Mouse (Mus musculus): ENCODE data around the gene Neurog1. TPM values are rescaled to one million over a fixed set of nuclear protein-coding genes. Genes with fewer than 3 reads are reported as not detected.

Neurog1 gene
- total RNA-seq, 2 experiments from 2014 or later = not detected

DNA sequence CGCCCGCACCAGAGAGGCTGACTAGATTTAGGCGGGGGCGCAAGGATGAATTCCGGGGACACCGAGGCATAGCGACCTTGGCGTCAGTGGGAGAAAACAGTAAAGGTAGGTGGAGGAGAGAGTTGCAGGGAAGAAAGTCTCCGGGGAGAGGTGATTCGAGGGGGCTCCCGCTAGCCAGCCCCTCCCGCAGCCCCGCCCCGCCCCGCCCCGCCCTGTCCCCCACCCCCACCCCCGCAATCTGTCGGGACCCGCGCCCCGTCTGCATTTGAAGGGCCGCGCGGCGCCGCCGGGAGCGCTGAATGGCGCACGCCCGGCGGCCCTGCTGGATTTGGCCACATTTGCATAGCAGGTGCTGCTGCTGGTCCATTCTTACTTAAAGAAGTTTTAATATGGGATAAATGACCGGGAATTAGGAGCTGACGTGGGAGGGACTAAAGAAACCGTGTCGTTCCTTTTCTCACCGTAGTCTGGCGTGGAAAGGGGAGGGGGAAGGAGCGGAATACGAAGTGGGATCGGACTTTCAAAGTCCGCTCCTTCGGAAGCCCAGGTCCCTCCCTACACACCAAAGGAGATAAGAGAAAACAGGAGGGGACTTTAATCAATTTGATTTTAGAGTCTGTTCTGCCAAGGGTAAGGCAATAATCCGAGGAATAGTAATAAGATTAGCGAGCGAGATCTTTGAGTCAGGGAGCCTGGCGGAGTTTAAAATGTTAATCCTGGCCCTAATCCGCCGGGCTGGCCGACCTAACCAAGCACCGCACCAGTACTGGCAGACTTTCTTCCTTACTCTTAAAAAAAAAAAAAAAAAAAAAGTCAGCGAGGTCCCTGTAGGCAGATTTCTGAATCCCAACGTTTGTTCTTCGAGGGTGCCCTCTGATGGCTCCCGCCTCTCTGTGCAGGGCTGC is 7.3 kb upstream of the Neurog1 start:
- no peak for ATAC-seq (ENCODE audit: poor library complexity, severe bottlenecking)

DNA sequence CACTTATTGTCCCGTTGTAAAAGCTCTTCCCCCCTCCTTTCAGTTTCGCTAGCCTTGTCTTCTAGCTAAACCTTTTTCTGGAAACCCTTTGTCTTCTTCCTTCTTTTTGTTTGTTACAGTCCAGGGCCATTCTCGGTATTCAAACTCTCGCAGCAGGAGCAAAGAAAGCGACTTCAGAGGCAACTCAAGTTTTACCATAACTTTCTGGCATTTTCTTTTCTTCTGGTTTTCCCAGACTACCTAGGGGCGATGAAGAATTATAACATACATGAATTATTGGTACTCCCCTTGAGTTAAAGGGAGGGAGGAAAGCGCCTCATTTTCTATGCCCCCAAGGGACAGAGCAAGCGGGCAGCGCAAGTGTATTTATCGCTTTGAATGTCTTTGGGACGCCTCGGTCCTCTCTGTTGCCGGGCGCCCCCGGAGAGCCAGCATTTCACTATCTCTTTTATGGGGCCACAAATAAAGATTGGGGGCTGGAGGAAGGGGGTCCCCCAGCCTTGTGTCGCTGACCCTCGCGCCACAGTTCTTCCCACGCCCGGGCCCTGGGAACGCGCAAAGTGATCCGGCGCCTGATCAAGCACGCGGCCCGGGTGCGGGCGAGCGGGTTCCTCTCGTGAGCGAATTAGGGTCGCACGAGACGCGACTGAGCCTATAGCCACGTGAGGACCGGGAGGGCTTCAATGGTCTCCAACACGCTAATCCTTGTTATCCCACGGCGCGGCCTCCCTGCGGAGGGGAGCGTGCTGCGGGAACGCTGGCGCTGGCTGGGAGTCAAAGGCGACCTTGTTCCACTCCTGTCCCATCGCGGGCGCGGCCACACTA is 6.4 kb upstream of the Neurog1 start:
- no peak for ATAC-seq (ENCODE audit: poor library complexity, severe bottlenecking)

DNA sequence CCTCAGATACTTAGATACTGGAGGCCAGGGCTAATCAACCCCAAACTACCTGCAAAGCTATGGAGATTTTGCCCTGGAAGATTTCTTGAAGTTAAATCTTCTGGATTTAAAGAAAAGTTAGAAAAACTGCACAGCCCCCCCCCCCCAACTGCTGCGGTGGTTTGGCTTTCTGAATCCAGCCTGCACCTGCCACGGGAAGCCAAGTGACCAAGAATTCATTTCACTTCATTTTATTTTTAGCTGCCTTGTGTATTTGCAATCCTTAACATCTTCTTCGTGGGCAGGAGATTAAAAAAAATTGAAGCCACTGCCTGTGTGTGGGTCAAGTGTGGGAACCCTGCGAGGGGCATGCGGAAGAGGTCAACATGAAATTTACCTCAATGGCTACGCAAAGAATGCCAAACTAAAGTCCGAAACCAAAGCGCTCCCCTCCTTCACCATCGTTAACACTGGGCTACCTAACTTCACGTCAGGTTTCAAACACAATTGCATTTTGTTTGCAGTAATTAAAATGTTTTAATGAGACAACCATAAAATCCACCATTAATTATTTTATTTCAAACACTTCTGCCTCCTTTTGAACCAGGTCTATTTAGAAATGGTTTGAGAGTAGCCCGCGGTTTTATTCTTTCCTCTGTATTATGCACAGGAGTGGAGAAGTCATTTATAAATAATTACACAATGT is 5.6 kb upstream of the Neurog1 start:
- no peak for ATAC-seq (ENCODE audit: poor library complexity, severe bottlenecking)

DNA sequence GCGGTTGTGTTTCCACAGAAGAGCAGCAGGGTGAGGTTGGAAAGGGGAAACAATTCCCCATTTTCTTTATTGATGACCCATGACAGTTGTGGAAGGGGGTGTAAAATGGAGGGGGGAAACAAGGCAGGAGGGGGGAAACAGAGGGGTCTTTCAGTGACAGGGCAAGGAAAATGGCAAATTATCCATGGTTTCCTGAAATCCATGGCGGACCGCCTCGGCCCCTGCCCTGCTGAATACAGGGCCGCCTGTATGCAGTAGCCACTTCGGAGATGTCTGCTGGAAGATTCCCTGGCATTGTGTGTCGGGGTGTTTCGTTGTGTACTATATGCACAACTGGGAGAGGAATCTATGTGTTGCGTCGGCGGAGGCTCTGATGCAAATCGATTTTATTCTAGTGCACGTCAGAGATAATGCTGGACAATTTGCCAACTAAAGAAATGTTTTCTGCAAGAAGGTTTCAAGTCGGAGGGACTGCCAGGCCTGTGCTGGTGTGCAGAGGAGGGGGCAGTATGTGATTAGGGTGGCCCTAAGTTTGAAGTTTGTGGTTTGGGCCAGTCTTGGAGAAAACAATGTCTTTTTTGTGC is 4.8 kb upstream of the Neurog1 start:
- ATAC-seq (ENCODE audit: poor library complexity, severe bottlenecking) = no peak

DNA sequence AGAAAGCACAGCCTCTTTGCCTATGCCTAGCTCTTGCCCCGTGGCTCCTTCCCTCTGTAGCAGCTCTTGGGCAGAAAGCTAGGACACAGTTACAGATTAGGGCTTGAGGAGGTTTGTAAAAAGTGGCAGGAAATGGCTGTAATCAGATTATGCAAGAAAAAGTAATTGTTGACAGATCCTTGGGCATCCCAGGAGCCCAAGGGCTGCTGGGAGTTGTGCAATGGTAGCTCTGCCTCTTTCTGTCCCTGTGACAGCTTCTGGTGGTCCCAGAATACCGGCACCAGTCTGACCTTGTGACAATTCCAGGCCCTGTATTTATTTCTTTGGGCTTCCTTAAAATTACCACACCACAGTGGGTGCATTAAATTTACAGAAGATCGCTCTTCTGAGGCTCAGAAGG is 1.4 kb upstream of the Neurog1 start:
- no peak for ATAC-seq (ENCODE audit: poor library complexity, severe bottlenecking)

DNA sequence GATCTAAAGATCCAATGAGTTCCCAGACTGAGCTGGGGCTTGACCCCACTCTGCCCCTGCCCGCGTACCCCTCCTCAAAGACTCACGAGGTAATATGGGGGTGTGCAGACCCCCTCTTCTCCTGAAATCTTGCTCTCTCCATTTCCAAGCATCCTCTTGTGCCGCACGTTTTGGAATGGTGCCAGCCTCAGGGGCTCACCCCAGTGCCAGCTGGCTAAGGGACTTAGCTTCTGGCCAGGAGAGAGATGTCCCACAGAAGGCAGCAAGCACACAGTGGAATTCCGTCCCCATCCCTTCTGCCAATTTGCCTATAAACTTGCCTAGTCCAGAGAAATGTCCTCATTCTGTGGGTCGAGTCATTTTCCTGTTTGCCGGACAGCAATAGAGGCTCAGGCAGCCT is 820 bp upstream of the Neurog1 start:
- no peak for ATAC-seq (ENCODE audit: poor library complexity, severe bottlenecking)

DNA sequence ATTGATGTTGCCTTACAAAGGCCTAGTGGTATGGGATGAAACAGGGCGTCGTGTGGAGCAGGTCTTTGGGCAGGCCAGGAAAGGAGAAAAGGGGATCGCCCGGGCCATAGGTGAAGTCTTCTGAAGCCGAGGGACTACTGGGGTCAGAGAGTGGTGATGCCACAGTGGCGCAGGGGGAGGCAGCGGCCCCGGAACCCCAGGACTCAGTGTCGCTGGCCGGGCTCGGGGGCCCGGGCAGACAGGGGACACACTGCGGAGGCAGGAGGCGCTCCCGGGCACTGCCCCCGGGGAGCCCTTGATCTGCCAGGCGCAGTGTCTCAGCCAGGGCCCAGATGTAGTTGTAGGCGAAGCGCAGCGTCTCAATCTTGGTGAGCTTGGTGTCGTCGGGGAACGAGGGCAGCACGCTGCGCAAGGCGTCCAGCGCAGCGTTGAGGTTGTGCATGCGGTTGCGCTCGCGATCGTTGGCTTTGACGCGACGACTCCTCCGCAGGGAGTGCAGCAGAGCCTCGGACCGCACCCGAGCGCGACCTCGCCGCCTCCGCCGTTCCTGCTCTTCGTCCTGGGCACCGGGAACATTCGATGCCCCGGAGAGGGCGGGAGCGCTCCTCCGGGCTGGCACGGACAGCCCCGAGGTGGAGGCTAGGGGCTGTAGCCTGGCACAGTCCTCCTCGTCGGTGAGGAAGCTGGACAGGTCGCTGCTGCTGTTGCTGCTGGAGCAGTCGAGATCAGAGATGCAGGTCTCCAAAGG is 613 bp downstream of the Neurog1 start:
- ATAC-seq (ENCODE audit: poor library complexity, severe bottlenecking) = no peak

DNA sequence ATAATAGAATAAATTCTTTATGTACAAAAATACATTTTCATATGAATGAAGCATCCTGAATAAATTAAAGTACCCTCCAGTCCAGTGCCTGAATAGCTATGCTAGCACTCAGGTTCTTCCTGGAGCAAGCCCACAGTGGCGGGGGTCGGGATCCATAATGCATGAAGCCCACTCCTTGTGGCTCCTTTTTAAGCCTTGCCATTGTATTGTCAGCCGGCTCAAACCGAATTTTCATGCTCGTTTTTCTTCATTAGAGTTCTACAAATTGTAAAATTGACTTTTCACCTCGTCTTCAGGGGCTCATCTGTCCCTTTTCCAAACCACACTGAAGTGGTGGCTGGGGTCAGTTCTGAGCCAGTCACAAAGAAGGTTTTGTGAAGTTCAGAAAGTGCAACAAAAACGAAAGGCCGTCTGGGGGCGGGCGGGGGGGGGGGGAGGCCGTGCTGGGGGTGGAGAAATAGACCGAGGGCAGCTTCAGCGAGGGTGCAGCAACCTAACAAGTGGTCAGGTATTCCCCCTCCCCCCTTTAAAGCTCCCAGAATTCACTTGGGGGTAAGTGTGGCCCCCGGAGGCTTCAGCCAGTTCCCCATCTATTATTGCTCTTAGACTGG is 1.3 kb downstream of the Neurog1 start:
- no peak for ATAC-seq (ENCODE audit: poor library complexity, severe bottlenecking)

DNA sequence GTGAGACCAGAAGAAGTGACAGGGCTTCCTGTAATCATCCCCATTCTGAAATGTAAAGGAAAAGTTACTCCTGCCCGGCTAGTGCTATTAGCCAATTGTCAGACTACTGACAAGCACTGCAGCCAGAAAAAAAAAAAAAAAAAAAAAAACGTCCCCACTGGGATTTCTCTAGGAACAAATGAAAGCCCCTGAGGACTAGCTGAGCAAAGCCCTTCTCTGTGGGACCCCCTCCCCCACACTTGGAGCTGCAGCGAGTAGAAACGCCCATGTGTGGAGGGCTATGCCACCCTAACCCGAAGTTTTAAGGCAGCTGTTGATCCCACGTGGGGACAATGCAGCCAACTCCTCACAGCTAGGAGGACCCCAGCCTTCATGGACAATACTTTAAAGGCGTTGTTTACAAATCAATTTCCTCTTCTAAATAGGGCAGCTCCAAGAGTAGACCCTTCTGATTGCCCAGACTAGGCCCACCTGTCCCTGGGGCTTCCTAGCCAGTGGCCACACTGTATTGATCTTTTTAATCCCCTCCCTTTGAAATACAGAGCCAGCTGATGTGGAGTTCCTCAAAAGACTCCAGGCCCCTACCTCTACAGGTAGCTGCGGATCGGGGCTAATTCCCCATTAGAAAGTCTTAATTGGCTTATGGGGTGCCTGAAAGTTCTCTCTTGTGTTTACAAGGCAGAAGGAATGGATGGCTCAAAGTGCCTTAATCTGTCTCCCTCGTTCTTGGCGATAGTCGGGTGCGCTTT is 2.2 kb downstream of the Neurog1 start:
- ATAC-seq (ENCODE audit: poor library complexity, severe bottlenecking) = no peak

DNA sequence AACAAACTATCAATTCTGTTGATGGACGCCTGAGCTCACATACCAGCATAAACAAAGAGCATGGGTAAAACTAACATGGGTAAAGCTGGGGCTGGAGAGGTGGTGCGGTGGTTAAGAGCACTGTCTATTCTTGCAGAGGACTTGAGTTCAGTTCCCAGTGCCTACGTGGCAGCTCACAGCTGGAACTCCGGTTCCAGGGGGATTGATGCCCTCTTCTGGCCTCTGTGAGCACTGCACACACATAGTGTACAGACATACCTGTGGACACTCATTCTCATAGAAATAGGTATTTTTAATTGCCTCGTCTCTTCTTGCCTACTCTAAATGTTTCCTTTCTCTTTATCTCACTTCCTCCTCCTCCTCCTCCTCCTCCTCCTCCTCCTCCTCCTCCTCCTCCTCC is 8.9 kb downstream of the Neurog1 start:
- ATAC-seq (ENCODE audit: poor library complexity, severe bottlenecking) = no peak

DNA sequence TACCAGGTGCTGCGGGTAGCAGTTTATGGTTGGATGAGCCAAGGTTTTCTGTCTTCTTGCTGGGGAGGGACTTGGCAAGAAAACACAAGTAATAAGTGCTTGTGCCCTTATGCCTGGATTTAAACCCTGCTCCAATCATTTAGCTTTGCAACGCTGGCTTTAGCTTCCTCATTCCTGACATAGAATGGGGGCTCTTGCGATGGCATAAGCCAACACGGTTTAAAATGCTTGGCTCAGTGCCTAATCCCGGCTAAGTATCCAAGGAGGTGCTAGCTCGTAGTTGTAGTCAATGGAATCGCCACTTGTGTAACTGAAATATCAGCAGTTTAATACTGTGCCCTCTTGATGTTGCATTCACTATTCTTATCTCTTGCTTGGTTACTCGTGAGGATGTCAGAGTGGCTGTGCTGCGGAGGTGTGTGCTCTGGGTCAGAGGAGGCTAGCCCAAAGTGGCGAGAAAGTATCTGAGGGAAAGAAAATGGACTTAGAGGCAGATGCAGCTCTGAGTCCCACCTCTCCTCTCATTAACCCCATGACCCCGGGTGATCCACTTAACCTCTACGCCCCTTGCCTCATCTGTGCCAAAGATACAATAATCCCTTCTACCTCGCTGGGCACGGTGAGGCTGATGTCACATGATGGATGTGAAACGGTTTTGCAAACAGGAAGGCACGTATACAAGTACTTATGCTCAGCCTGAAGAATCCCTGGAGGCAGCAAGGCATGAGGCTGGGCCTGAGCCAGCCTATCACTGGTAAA is 11.8 kb downstream of the Neurog1 start:
- ATAC-seq (ENCODE audit: poor library complexity, severe bottlenecking) = no peak

DNA sequence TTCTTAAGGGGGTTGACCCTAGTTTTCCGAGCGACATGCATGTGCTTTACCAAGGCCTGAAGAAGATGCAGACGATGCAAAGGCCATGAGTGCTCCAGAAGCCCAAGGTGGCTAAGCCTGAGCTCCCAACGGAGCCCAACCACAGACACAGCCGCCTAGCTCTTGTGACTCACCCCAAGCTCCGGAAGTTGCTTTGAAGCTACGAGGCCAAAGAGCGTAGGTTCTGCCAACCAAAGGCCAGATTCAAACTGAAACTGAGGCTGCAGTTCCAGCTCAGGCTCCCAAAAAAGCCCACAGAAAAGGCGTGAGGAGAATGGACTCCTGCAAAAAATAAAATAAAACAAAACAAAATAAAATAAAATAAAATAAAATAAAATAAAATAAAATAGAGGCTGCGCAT is 14.1 kb downstream of the Neurog1 start:
- ATAC-seq (ENCODE audit: poor library complexity, severe bottlenecking) = no peak

DNA sequence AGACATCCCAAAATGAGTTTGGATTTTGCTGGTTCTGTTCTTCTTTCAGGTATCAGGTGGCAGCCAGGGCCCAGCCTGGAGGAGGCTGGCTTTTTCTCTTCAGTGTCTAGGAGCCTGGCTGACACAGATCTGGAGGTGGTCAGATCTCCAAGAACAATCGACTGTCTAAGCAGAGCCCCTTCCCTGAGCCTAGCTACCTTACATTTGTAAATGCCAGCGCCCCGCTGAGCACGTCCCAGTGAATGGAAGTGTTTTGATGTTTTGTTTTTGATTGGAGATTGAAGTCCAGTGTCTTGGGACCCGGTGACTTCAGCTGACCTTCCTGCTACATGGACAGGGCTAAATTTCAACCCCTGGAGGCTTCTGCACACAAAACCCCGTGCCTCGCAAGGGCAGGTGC is 15.8 kb downstream of the Neurog1 start:
- ATAC-seq (ENCODE audit: poor library complexity, severe bottlenecking) = no peak

DNA sequence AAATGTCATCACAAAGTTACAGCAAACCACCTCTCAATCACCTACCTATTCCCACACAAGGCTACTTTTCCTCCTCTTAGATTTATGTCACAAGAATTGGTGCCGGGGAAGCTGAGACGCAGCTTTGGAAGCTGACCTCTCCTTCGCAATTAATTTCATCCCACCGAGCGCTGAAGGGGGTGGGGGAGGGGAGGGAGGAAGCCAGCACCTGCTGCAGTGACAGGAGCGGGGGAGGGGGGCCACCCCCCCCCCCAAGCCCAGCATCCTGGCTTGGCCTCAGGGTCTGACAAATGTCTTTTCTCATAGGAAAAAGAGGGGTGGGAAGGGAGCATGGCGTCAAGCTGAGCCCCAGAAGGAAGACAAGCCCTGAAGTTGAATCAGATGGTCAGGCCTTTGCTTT is 23.2 kb downstream of the Neurog1 start:
- no peak for ATAC-seq (ENCODE audit: poor library complexity, severe bottlenecking)

DNA sequence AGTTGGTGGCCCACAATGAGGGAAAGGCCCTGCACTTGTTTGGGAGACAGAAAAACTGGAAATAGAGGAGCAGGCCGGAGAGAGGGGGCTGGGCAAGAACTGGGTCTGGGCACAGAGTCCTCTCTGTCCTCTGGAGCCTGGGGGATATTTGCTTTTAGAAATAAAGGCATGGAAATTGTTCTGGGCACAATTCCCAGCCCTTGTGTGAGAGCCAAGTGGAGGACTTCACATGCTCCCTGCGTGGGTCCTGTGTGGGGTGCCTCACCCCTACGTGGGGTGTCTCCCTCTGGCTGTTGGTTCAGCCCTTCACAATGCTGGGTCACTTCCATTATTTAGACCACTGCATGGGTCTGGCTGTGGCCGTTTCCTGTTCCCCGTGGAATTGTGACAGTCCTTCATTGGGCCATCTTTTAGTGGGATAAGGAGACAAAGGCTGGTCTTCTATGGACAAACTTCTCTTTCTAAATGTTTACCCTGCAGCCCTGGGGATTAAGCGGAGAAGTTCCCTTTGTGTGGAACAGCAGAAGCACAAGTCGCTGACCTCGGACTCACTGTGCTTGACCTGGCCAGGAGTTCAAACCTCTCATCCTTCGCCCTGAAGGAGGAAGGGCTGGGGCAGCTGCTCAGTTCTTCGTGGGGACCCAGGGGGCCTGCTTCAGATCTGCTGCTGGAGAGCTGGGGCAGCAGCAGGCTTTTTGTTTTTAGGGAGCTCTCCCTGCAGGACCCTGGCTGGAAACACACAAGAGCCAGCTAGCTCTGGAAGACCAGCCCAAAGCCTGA is 25.6 kb downstream of the Neurog1 start:
- no peak for ATAC-seq (ENCODE audit: poor library complexity, severe bottlenecking)

DNA sequence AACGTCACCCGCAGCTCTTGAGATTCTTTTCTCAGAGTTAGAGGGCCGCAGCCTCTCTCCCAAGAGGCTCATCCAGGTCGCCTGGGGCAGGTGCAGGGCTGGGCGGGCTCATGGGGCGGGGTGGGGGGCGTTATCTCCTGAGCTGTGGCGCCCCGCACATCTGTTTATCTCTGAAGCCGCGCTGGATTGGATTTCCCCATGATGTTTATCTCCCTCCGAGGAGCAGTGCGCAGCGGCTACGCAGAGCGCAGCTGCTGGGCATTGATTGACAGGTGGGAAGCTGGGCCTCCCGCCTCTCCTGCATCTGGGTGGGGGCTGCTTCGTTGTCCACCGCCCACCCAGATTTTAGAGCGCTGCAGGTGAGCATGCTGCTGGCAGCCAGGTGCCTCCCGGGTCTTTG is 28.3 kb downstream of the Neurog1 start:
- ATAC-seq (ENCODE audit: poor library complexity, severe bottlenecking) = no peak

DNA sequence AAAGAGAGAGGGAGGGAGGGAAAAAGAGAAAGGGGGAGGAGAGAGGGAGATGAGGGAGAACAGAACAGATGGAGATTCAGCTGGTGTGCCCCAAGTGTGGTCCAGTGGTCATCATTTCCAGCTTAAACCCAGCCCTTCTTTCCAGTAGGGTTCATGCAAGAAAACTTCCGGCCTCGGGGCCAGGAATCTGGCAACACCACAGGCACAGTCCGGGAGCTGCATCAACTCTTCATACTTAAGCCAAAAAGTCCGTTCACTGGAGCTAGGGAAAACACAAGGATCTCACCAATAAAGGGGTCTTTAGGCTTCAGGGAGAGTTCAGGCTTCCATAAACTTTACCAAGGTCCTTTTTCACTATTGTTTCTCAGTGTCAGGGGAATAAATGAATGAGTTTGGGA is 29.1 kb downstream of the Neurog1 start:
- ATAC-seq (ENCODE audit: poor library complexity, severe bottlenecking) = no peak
